Mouse (Mus musculus) embryonic fibroblast, embryonic 13.5 days (primary cell): ENCODE data around the gene Mdga1. TPM values are rescaled to one million over a fixed set of nuclear protein-coding genes. Genes with fewer than 3 reads are reported as not detected.

ENCODE experiments used
- H3K27ac ChIP-seq: 2 replicates; pipeline ENCODE4 v1.5.1; 2012; ENCODE audit warnings: low read length, control low read depth, inconsistent platforms; ENCODE audit not compliant: insufficient read depth
- H3K4me1 ChIP-seq: 2 replicates; pipeline ENCODE4 v1.6.1; 2011; ENCODE audit warnings: low read length; ENCODE audit not compliant: control insufficient read depth, insufficient read depth
- H3K4me3 ChIP-seq: 2 replicates; pipeline ENCODE4 v1.5.1; 2011; ENCODE audit warnings: mild to moderate bottlenecking, control low read depth, low read length; ENCODE audit not compliant: insufficient read depth
- CTCF ChIP-seq: IDR thresholded peaks from 2 replicates; pipeline ENCODE4 v1.5.1; 2011; ENCODE audit warnings: mild to moderate bottlenecking, control low read depth, low read length, moderate library complexity, borderline replicate concordance; ENCODE audit not compliant: insufficient read depth
- POLR2A ChIP-seq: IDR thresholded peaks from 2 replicates; pipeline ENCODE4 v1.6.1; 2011; ENCODE audit warnings: low read depth, mild to moderate bottlenecking, control low read depth, low read length, moderate library complexity
- polyA plus RNA-seq: library from polyadenylated mRNA; stranded (reverse); fragments of >200 nt; gene quantifications from 2 replicates; pipeline ENCODE4 v1.2.4, GENCODE M21; 2011; ENCODE audit warnings: low read depth; ENCODE audit not compliant: missing spikeins, insufficient read length

Gene Mdga1
- 7.6 and 9.9 TPM in 2 replicates for polyA plus RNA-seq

GRCm38 (mm10) chr17:29970037-29970555 is at the start of gene Mdga1:
Mdga1 (minus strand) TSS chr17:29970087.
- H3K4me1 ChIP-seq = no peaks in the 10 kb centered on the region
- no peak within 1 kb of the TSS for H3K27ac ChIP-seq
- TF ChIP-seq CTCF = no peak
- TF ChIP-seq POLR2A = no peak
- H3K4me3 ChIP-seq = no peak within 1 kb of the TSS

GRCm38 (mm10) chr17:30018927-30019610 is 49.2 kb upstream of the Mdga1 start:
- Histone ChIP-seq H3K27ac (no peak overlapping the region), H3K4me3 (no peak overlapping the region), H3K4me1 (peaks cover 6% of the 10 kb centered on the region; the same call in 1 of the 2 replicates)
- TF ChIP-seq POLR2A = no peak
- TF ChIP-seq CTCF = no peak

GRCm38 (mm10) chr17:30014660-30015059 is 44.8 kb upstream of the Mdga1 start:
- H3K27ac ChIP-seq = no peak overlapping the region
- H3K4me3 ChIP-seq = no peak overlapping the region
- H3K4me1 ChIP-seq = no peaks in the 10 kb centered on the region
- no peak for TF ChIP-seq POLR2A
- no peak for TF ChIP-seq CTCF

GRCm38 (mm10) chr17:30008392-30008791 is 38.5 kb upstream of the Mdga1 start:
- no peak overlapping the region for H3K4me3 ChIP-seq
- peak overlapping the region; percentile 16; the same call in 1 of the 2 replicates for H3K27ac ChIP-seq
- no peak for TF ChIP-seq POLR2A
- TF ChIP-seq CTCF = no peak

GRCm38 (mm10) chr17:30007883-30008282 is 38.0 kb upstream of the Mdga1 start:
- no peak for TF ChIP-seq CTCF
- no peak for TF ChIP-seq POLR2A
- H3K4me1 ChIP-seq = peaks cover 14% of the 10 kb centered on the region
- no peak overlapping the region for H3K4me3 ChIP-seq
- H3K27ac ChIP-seq = peak overlapping the region; percentile 16; the same call in 1 of the 2 replicates

More at GRCm38 (mm10) chr17:30008392-30008791, 38.5 kb upstream of the Mdga1 start:
- peaks cover 14% of the 10 kb centered on the region for H3K4me1 ChIP-seq

GRCm38 (mm10) chr17:30006877-30007276 is 37.0 kb upstream of the Mdga1 start:
- Histone ChIP-seq H3K4me1 (peaks cover 14% of the 10 kb centered on the region), H3K4me3 (peak overlapping the region; percentile 24; the same call in 1 of the 2 replicates), H3K27ac (no peak overlapping the region)
- TF ChIP-seq CTCF = no peak

- Histone ChIP-seq H3K4me1 (peaks cover 14% of the 10 kb centered on the region), H3K27ac (peak overlapping the region; percentile 50), H3K4me3 (peak overlapping the region; percentile 75)
- 0 out of 2 replicates have a peak, but pooled peaks have one; percentile 28 for TF ChIP-seq POLR2A
- TF ChIP-seq CTCF = no peak
Measured at GRCm38 (mm10) chr17:30005451-30005941, 35.6 kb upstream of the Mdga1 start.

- TF ChIP-seq POLR2A (no peak), CTCF (no peak)
- peak overlapping the region; percentile 75 for H3K4me3 ChIP-seq
- H3K4me1 ChIP-seq = peaks cover 14% of the 10 kb centered on the region
Measured at GRCm38 (mm10) chr17:30005103-30005443, 35.2 kb upstream of the Mdga1 start.

GRCm38 (mm10) chr17:30004203-30005102 is 34.6 kb upstream of the Mdga1 start, which contains the start of gene Zfand3:
Zfand3 (plus strand) TSS chr17:30004733.
- Histone ChIP-seq H3K4me1 (peaks cover 14% of the 10 kb centered on the region), H3K4me3 (peak within 1 kb of the TSS; percentile 75), H3K27ac (peak within 1 kb of the TSS; percentile 99)
- TF ChIP-seq CTCF (no peak), POLR2A (peak; percentile 87)

More at GRCm38 (mm10) chr17:30005103-30005443, 35.2 kb upstream of the Mdga1 start:
- 0 out of 2 replicates have a peak overlapping the region, but pooled peaks have one; percentile 50 for H3K27ac ChIP-seq
